Mouse (Mus musculus) bone marrow, adult 2 months (tissue): ENCODE data around the gene Dgkb.

ENCODE experiments used
- CTCF ChIP-seq: fragments of 200-500 bp; IDR thresholded peaks from 2 replicates; pipeline ENCODE4 v1.5.1; 2011; ENCODE audit warnings: low read length, control low read depth; ENCODE audit not compliant: control insufficient read depth, insufficient read depth
- POLR2A ChIP-seq: fragments of 200-500 bp; IDR thresholded peaks from 2 replicates; pipeline ENCODE4 v1.6.1; 2011; ENCODE audit warnings: low read depth, mild to moderate bottlenecking, control low read depth, low read length, borderline replicate concordance; ENCODE audit not compliant: control insufficient read depth

GRCm38 (mm10) chr12:37773681-37774357 lies 43.7 kb upstream of the Dgkb start:
- TF ChIP-seq POLR2A (no peak), CTCF (no peak)
